Mouse (Mus musculus) E14TG2a.4 (cell line): ENCODE measurements around the gene Exoc6.

ENCODE experiments used
- CTCF ChIP-seq: conservative IDR thresholded peaks from 2 replicates; pipeline ENCODE4 v1.5.1; 2014; ENCODE audit warnings: low read length
- POU5F1 ChIP-seq: IDR thresholded peaks from 2 replicates; pipeline ENCODE4 v1.6.1; 2014; ENCODE audit warnings: low read length, borderline replicate concordance

- no peak for TF ChIP-seq CTCF
- no peak for TF ChIP-seq POU5F1
Measured at GRCm38 (mm10) chr19:37686347-37686746, 136.1 kb downstream of the Exoc6 start.
